Mouse (Mus musculus) intestine, embryonic 15.5 days (tissue): Measurements from ENCODE around the gene Git1. TPM values are rescaled to one million over a fixed set of nuclear protein-coding genes. Genes with fewer than 3 reads are reported as not detected.

Experiments used
- ATAC-seq: fragments of 200-750 bp; cut with Nextera tagmentation; 2 replicates; pipeline ENCODE4 v1.8.0; 2017; ENCODE audit warnings: moderate TSS enrichment, moderate library complexity
- H3K27ac ChIP-seq: fragments of 300-500 bp; sonication (generic); 2 replicates; pipeline ENCODE4 v1.5.1; 2015; ENCODE audit warnings: mild to moderate bottlenecking, inconsistent platforms
- H3K27me3 ChIP-seq: fragments of 300-500 bp; sonication (generic); replicated peaks from 2 replicates; pipeline ENCODE4 v1.6.1; 2015; ENCODE audit warnings: inconsistent platforms
- H3K36me3 ChIP-seq: fragments of 300-500 bp; sonication (generic); 2 replicates; pipeline ENCODE4 v1.6.1; 2015; ENCODE audit warnings: inconsistent platforms
- H3K4me1 ChIP-seq: fragments of 300-500 bp; sonication (generic); replicated peaks from 2 replicates; pipeline ENCODE4 v1.6.1; 2015; ENCODE audit warnings: inconsistent platforms
- H3K4me2 ChIP-seq: fragments of 300-500 bp; sonication (generic); replicated peaks from 2 replicates; pipeline ENCODE4 v1.6.1; 2015; ENCODE audit warnings: mild to moderate bottlenecking, inconsistent platforms
- H3K4me3 ChIP-seq: fragments of 300-500 bp; sonication (generic); replicated peaks from 2 replicates; pipeline ENCODE4 v1.5.1; 2015; ENCODE audit warnings: inconsistent platforms
- H3K9ac ChIP-seq: fragments of 300-500 bp; sonication (generic); 2 replicates; pipeline ENCODE4 v1.6.1; 2015; ENCODE audit warnings: inconsistent platforms
- H3K9me3 ChIP-seq: fragments of 300-500 bp; sonication (generic); 2 replicates; pipeline ENCODE4 v1.6.1; 2016; ENCODE audit warnings: inconsistent platforms
- WGBS: fragments of 180-500 bp; shearing (Covaris S2); methylation state at CpG from one replicate; pipeline ENCODE4 v1.1.7; 2015; 5-methylcytosine and 5-hydroxymethylcytosine counted together
- polyA plus RNA-seq: library from polyadenylated mRNA; unstranded; fragments of >200 nt; fragmentation: Nextera tagmentation; extraction: Ambion mirVana; gene quantifications from 2 replicates; pipeline ENCODE4 v1.2.1, GENCODE M21; 2015

Gene Git1
- polyA plus RNA-seq, 1 experiment from 2014 or later, result 10.7 TPM

DNA sequence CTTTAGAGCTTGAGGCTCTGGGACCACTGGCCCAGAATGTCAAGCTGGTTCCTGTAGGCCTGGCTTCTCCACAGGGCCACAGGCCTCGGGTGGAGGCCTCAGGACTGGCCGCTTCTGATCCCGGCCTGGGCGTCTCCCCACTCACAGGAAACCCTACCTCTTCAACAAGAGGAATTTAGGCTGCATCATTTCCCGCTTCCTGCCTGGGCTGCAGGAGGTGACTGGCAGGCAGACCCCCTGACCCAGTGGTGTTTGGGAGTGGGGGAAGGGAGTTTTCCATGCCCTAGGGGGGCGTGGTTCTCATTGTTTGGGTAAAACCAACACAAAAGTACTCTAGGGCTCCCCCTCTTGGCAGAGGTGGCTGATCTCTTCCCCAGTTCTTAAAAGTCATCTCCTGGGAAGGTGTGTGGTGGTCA lies 4.0 kb downstream of the Git1 start:
- no peaks in the 10 kb centered on the region for H3K27me3 ChIP-seq
- peaks cover 17% of the 10 kb centered on the region for H3K36me3 ChIP-seq
- H3K9me3 ChIP-seq, result no peaks in the 10 kb centered on the region
- no peak overlapping the region for H3K9ac ChIP-seq
- H3K27ac ChIP-seq, result peak overlapping the region; percentile 41
- no peak overlapping the region for H3K4me2 ChIP-seq
- H3K4me1 ChIP-seq, result peaks cover 57% of the 10 kb centered on the region
- ATAC-seq, result no peak
- no peak overlapping the region for H3K4me3 ChIP-seq
- WGBS, result 40% methylated on average over 6 of the region's 6 CpGs

DNA sequence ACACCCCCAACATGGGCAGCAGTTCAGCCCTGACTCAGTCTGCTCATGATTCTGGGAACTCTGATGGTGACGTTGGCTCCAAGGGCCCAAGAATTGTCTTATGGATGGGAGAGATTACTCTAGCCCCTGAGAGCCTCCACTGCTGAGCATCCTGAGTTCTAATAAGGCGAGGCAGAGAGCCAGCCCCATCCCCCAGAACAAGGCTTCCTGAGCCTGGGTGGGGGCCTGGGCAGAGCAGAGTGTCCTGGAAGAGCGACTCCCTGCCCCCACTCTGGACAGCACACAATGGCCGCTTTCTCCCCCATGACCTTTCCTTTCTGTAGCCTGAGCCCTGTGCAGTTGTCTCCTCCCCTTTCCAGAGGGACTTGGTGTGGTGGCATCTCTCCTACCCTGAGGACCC lies 4.5 kb downstream of the Git1 start:
- Histone ChIP-seq H3K27ac (peak overlapping the region; percentile 45), H3K9ac (no peak overlapping the region), H3K4me2 (no peak overlapping the region), H3K27me3 (no peaks in the 10 kb centered on the region), H3K4me3 (no peak overlapping the region), H3K4me1 (peaks cover 56% of the 10 kb centered on the region), H3K36me3 (peaks cover 20% of the 10 kb centered on the region), H3K9me3 (no peaks in the 10 kb centered on the region)
- no peak for ATAC-seq
- 55% methylated on average over 4 of the region's 4 CpGs for WGBS

DNA sequence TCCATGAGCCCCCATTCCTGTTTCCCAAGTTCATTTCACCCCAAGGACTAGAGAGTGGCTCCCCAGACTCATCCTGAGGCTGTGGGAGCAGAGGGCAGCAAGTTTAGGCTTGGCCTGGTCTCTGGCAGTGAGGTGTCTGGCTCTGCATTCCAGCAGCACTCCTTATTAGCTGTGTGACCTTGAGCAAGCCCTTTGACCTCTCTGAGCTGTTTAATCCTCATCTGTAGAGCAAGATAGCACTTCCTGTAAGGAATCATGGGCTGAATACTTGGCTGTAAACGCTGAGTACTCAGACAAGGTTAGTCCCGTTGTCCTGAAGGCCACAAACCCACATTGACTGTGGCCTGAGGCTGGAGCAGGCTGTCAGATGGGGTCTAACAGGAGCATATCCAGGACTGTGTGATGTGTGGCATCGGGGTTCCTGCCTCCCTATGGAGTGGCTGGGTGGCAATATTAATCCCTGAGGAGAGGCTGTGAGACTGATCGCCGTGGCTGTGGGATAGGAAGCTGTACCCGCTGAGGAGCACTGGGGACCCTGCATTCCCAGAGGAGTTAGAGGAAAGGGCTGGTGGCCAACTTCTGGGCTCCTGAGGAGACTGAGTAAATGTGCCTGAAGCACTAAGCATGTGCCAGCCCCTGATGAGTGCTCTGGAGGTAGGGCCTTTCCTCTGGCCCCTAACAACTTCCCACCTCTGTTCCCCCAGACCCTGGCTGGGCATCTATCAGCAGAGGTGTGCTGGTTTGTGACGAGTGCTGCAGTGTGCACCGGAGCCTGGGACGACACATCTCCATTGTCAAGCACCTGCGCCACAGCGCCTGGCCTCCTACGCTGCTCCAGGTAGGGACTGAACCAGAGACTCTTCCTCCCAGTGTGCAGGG lies 5.1 kb downstream of the Git1 start:
- Histone ChIP-seq H3K27me3 (no peaks in the 10 kb centered on the region), H3K4me2 (no peak overlapping the region), H3K4me3 (no peak overlapping the region), H3K4me1 (peaks cover 56% of the 10 kb centered on the region), H3K36me3 (peaks cover 26% of the 10 kb centered on the region), H3K9me3 (no peaks in the 10 kb centered on the region), H3K9ac (no peak overlapping the region), H3K27ac (peak overlapping the region; percentile 45)
- ATAC-seq, result no peak
- WGBS, result 73% methylated on average over 12 of the region's 12 CpGs

DNA sequence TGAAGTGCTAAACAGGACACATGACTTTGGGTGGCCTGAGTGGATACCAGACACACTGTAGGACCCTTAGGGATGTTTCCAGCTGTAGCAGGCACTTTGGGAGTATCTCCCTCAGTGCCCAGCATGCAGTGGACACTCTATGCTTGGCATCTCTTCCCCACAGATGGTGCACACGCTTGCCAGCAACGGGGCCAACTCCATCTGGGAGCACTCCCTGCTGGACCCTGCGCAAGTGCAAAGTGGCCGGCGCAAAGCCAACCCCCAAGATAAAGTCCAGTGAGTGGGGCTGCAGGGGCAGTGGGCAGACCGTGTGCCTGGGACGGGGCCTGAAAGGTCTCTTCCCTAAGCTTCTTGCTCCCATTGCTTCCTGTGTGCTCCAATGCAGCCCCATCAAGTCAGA lies 6.0 kb downstream of the Git1 start:
- no peak overlapping the region for H3K9ac ChIP-seq
- H3K27ac ChIP-seq, result no peak overlapping the region
- H3K9me3 ChIP-seq, result no peaks in the 10 kb centered on the region
- ATAC-seq, result no peak
- no peak overlapping the region for H3K4me2 ChIP-seq
- peaks cover 50% of the 10 kb centered on the region for H3K4me1 ChIP-seq
- no peak overlapping the region for H3K4me3 ChIP-seq
- WGBS, result 84% methylated on average over 7 of the region's 7 CpGs
- H3K27me3 ChIP-seq, result no peaks in the 10 kb centered on the region
- H3K36me3 ChIP-seq, result peaks cover 35% of the 10 kb centered on the region

DNA sequence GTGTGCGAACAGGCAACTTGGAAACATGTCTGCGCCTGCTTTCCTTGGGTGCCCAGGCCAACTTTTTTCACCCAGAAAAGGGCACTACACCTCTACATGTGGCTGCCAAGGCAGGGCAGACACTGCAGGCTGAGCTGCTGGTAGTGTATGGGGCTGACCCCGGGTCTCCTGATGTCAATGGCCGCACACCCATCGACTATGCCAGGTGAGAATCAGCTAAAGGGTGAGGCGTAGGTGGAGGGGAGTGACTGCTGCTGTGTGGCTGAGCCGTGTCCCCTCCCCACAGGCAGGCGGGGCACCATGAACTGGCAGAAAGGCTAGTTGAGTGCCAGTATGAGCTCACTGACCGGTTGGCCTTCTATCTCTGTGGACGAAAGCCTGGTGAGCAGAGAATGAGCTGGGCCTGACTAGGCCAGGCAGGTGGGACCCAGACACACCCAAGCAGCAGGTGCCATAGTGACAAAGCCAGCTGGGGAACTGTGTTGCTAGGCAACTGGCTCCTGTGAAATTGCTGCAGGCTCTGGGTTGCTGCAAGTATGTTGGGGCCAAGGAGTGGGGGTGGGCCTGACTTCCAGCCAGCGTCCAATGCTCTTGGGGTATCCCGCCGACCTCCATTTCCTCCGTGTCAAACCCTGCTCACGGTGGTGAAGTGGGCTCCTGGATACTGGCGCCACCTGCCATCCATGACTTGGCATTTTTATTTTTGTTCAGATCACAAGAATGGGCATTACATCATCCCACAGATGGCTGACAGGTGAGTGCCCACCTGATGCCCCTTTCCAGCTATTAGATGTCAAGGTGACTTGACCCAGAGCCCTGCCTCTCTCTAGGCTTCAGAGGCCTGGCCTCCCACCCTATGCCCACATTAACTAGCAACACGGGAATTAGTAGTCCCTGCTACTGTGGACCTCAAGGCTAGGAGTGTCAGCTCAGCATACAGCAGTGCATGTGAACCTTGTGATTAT lies 7.3 kb downstream of the Git1 start:
- H3K4me1 ChIP-seq, result peaks cover 42% of the 10 kb centered on the region
- no peak overlapping the region for H3K4me2 ChIP-seq
- H3K27ac ChIP-seq, result no peak overlapping the region
- 76% methylated on average over 17 of the region's 17 CpGs for WGBS
- H3K4me3 ChIP-seq, result no peak overlapping the region
- H3K27me3 ChIP-seq, result no peaks in the 10 kb centered on the region
- ATAC-seq, result no peak
- H3K9ac ChIP-seq, result no peak overlapping the region; the same call in 1 of the 2 replicates
- peaks cover 48% of the 10 kb centered on the region for H3K36me3 ChIP-seq
- no peaks in the 10 kb centered on the region for H3K9me3 ChIP-seq

DNA sequence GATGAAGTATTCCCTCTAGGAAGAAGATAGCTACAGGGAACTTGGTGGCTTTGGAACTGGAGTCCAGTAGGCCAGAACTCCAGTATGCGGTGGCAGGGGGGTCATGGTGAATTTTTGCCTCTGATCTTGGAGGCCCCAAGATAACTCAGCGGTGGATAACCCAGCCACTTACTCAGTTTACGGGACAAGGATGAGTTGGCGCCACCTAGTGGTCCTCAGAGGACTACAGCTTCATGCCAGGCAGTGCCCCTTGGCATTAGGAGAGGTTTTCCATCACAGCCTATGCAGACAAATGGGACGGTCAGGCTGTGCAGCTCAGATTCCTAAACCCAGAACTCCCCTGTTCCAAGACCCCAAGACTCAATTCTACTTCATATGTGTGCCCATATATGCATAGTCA lies 8.0 kb downstream of the Git1 start:
- Histone ChIP-seq H3K4me3 (no peak overlapping the region), H3K9me3 (no peaks in the 10 kb centered on the region), H3K4me1 (peaks cover 42% of the 10 kb centered on the region), H3K4me2 (no peak overlapping the region), H3K9ac (no peak overlapping the region), H3K27me3 (no peaks in the 10 kb centered on the region), H3K36me3 (peaks cover 52% of the 10 kb centered on the region), H3K27ac (no peak overlapping the region)
- no peak for ATAC-seq
- WGBS, result 23% methylated on average over 5 of the region's 5 CpGs

DNA sequence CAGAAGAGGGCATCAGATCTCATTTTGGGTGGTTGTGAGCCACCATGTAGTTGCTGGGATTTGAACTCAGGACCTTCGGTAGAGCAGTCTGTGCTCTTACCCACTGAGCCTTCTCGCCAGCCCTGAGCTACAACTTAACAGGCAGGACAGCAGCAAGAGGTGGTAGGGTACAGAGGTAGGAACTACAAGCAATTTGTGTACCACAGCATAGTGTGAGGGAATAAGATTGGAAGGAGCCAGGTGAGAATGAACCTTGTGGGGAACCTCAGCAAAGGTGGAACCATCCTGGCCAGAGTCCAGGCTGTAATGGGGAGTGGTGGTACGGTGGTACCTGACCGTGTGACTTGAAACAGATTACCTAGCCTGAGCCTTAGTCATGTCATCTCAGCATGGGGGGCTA lies 8.6 kb downstream of the Git1 start:
- no peak for ATAC-seq
- Histone ChIP-seq H3K4me1 (peaks cover 44% of the 10 kb centered on the region), H3K36me3 (peaks cover 58% of the 10 kb centered on the region), H3K4me2 (no peak overlapping the region), H3K27ac (no peak overlapping the region), H3K4me3 (no peak overlapping the region), H3K9ac (no peak overlapping the region), H3K9me3 (no peaks in the 10 kb centered on the region), H3K27me3 (no peaks in the 10 kb centered on the region)
- WGBS, result 84% methylated on average over 4 of the region's 4 CpGs

DNA sequence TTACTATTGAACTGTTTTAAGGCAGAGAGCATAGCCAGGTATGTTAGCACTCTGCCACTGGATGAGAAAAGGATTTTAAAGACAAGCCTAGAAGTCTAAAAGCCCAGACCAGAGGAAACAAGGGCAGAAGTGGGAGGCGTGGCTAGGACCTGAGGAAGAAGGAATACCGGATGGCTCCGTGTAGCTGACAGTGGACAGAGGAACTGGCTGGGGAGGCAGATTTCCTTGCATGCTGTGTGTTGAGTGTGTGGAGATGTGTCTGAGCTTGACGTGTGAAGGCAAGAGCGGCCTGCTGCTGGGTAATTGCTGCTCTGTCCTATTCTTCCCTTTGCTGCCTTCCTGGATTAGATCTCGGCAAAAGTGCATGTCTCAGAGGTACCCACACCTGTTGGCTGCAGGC lies 9.1 kb downstream of the Git1 start:
- no peak overlapping the region for H3K4me3 ChIP-seq
- H3K4me1 ChIP-seq, result peaks cover 41% of the 10 kb centered on the region
- H3K36me3 ChIP-seq, result peaks cover 63% of the 10 kb centered on the region
- no peak overlapping the region for H3K27ac ChIP-seq
- no peak overlapping the region for H3K9ac ChIP-seq
- no peaks in the 10 kb centered on the region for H3K9me3 ChIP-seq
- no peak for ATAC-seq
- H3K27me3 ChIP-seq, result no peaks in the 10 kb centered on the region
- WGBS, result 78% methylated on average over 6 of the region's 6 CpGs
- H3K4me2 ChIP-seq, result no peak overlapping the region

DNA sequence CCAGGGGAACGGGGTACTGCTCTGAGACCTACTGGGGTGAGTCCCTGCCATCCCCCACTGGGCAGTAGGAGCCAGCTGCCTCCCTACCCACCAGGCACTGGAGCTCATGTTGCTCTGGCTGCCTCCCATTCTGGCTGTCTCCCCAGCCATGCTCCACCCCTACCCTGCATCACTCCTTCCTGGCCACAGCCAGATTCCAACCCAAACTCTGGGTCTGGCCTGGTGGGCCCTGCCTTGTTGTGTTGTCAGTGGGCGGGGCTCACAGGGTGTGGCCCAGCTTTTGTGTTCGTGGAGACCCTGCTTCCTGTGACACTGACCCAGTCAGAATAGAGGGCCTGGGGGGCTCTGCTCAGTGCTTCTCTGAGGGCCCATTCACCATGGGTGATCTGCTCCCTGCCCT lies 10.1 kb downstream of the Git1 start:
- H3K4me1 ChIP-seq, result peaks cover 40% of the 10 kb centered on the region
- H3K27me3 ChIP-seq, result no peaks in the 10 kb centered on the region
- no peak for ATAC-seq
- H3K4me3 ChIP-seq, result no peak overlapping the region
- no peak overlapping the region for H3K9ac ChIP-seq
- no peaks in the 10 kb centered on the region for H3K9me3 ChIP-seq
- H3K36me3 ChIP-seq, result peaks cover 64% of the 10 kb centered on the region
- no peak overlapping the region for H3K27ac ChIP-seq
- no peak overlapping the region for H3K4me2 ChIP-seq
- 68% methylated on average over 3 of the region's 3 CpGs for WGBS

DNA sequence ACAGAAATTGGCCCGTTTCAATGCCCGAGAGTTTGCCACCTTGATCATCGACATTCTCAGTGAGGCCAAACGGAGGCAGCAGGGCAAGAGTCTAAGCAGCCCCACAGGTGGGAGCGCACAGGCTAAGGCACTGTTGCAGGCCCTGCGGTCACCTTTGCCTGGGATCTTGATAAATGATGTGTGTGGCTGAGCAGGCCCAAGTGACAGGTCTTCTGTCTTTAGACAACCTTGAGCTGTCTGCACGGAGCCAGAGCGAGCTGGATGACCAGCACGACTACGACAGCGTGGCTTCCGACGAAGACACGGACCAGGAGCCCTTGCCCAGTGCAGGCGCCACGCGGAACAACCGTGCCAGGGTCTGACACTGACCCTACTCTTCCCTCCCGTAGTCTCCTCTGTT lies 11.0 kb downstream of the Git1 start:
- no peak overlapping the region for H3K9ac ChIP-seq
- peaks cover 37% of the 10 kb centered on the region for H3K4me1 ChIP-seq
- WGBS, result 92% methylated on average over 19 of the region's 19 CpGs
- H3K9me3 ChIP-seq, result no peaks in the 10 kb centered on the region
- peak overlapping the region; percentile 66; the same call in 1 of the 2 replicates for H3K27ac ChIP-seq
- ATAC-seq, result no peak
- peaks cover 61% of the 10 kb centered on the region for H3K36me3 ChIP-seq
- H3K27me3 ChIP-seq, result no peaks in the 10 kb centered on the region
- no peak overlapping the region for H3K4me3 ChIP-seq
- no peak overlapping the region for H3K4me2 ChIP-seq

DNA sequence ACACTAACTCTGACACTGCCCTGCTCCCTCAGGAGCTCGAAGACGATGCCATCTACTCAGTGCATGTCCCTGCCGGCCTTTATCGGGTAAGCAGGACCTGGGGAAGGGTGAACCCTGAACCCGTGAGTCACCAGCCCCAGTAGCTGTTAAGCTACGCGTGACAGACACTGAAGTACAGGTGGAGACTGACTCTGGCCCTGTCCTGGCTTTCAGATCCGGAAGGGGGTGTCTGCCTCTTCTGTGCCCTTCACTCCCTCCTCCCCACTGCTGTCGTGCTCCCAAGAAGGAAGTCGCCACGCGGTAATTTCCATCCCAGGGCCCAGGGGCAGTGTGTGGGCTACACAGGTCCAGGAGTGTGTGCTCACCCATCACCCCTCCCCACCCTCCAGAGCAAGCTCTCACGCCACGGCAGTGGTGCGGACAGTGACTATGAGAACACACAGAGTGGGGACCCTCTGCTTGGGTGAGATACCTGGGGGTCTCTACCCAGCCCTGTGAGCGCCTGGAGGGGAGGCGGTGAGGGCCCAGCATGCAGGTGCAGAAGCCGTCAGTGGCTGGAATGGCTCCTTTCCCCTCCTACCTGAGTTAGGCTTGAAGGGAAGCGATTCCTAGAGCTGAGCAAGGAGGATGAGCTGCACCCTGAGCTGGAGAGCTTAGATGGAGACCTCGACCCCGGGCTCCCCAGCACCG lies 12.1 kb downstream of the Git1 start:
- peak overlapping the region; percentile 75 for H3K27ac ChIP-seq

DNA sequence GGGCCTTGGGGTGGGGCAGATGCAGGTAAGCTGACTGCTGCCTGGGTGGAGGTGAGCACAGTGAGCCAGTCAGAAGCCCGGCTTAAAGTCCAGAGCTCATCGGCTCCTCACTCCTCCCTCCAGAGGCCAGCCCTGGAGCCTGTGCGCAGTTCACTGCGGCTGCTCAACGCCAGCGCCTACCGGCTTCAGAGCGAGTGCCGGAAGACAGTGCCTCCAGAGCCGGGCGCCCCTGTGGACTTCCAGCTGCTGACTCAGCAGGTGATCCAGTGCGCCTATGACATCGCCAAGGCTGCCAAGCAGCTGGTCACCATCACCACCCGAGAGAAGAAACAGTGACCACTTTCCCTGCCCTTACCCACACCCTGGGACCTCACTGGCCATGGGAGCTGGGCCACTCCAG lies 12.9 kb downstream of the Git1 start:
- H3K4me1 ChIP-seq, result peaks cover 26% of the 10 kb centered on the region
- H3K9me3 ChIP-seq, result no peaks in the 10 kb centered on the region
- WGBS, result 78% methylated on average over 14 of the region's 14 CpGs
- no peak overlapping the region for H3K4me3 ChIP-seq
- H3K36me3 ChIP-seq, result peaks cover 49% of the 10 kb centered on the region
- H3K27me3 ChIP-seq, result no peaks in the 10 kb centered on the region
- H3K27ac ChIP-seq, result 0 out of 2 replicates have a peak overlapping the region, but pooled peaks have one; percentile 75
- H3K9ac ChIP-seq, result no peak overlapping the region
- peak; percentile 81 for ATAC-seq
- 0 out of 2 replicates have a peak overlapping the region, but pooled peaks have one; percentile 17 for H3K4me2 ChIP-seq

More for the DNA sequence above, 12.1 kb downstream of the Git1 start:
- Histone ChIP-seq H3K9me3 (no peaks in the 10 kb centered on the region), H3K4me3 (no peak overlapping the region), H3K4me1 (peaks cover 34% of the 10 kb centered on the region), H3K36me3 (peaks cover 53% of the 10 kb centered on the region), H3K9ac (no peak overlapping the region), H3K4me2 (0 out of 2 replicates have a peak overlapping the region, but pooled peaks have one; percentile 17), H3K27me3 (no peaks in the 10 kb centered on the region)
- WGBS, result 79% methylated on average over 22 of the region's 22 CpGs
- ATAC-seq, result peak; percentile 66
